In the genomic region with DNA sequence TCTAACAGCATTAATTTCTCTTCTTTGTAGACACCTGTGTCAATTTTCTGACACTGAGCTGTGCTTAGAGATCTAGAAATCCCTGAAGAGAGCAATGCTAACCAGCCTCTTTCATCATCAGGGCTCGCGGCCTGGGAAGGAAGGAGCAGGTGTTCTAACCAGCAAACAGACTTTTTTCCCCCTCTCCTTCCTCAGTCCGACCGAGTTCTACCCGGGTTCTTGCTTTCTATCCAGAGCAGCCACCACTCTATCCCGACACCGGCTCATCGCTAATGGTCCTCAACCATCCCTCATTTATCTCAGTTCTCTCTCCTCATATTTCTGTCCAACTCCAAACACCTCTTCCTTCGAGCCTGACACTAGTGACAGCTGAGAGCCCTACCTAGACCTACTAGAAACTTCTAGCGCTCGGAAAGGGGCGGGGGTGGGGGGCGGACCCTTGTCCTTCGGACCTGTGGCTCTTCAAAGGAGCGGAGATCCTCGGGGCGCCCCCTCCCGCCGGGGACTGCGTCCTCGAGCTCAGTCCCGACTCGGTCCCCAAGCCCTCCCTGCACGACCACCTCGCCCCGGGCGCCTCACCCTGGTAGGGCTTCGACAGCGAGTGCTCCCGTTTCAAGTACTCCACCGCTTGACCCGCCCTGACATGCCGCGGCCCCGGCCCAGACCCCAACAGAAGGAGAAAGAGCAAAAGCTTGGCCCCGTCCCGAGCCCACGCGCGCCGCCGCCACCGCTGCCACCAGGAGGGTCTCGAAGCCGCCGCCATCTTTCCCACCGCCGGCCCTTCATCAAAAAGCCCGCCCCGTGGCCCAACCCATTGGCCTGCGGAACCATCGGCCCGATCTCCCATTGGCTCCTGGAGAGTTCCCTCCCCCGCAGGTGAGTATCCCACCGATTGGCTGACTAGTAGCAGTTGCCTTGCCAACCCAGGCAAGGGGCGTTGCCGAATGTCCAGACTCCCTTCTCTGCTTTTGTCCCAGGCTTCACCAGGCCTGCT, we compare ENCODE assay signal across 8 mouse cellular contexts. TPM values are rescaled to one million over a fixed set of nuclear protein-coding genes. Genes with fewer than 3 reads are reported as not detected.
DNase-seq lines count a peak whose midpoint lies in the region; ATAC-seq lines count a peak whose summit lies in the region.

Gene Lman2l (minus strand): TSS at position 801 of the 994 bp plus-strand sequence.

- peaks cover 4% of the 10 kb centered on the region; the same call in 1 of the 2 replicates for H3K4me1 ChIP-seq in intestine, embryonic 14.5 days (replicated peaks; ENCODE audit: control insufficient read depth, insufficient read depth, low read length)

- H3K36me3 ChIP-seq in intestine, embryonic 14.5 days (ENCODE audit: control insufficient read depth, insufficient read depth, low read length), result peaks cover 16% of the 10 kb centered on the region; the same call in 1 of the 2 replicates

- intact Hi-C loops in left cerebral cortex, postnatal 14 days (cut with DNase I), result loop anchor here (2.0 kb wide), 1 partner anchor 26 kb away; the partner anchor contains the start of gene Cnnm4

- no peaks in the 10 kb centered on the region for H3K27me3 ChIP-seq in intestine, embryonic 14.5 days (replicated peaks; ENCODE audit: control insufficient read depth, insufficient read depth, low read length)

- peak within 1 kb of the TSS; percentile 57 for H3K27ac ChIP-seq in intestine, embryonic 14.5 days (ENCODE audit: low read depth)

- H3K9me3 ChIP-seq in intestine, embryonic 14.5 days (ENCODE audit: control insufficient read depth, low read length), result no peaks in the 10 kb centered on the region

- ATAC-seq in intestine, embryonic 14.5 days (replicated peaks; ENCODE audit: low FRiP score, low TSS enrichment, low read depth), result peak; percentile 100

- DNase-seq in adrenal gland, adult 18-20 months (ENCODE audit: low spot score in 2 of 2), result peak; percentile 89 to 91
- DNase-seq in embryo, embryonic 11 days, result peak; percentile 99
- peak; percentile 95 for DNase-seq in gastrocnemius, postnatal 25 days
- peak; percentile 95 for DNase-seq in intestine, embryonic 14.5 days (ENCODE audit: low spot score)
- DNase-seq in left cerebral cortex, postnatal 14 days (ENCODE audit: low spot score in 2 of 2), result peak; percentile 97 to 99
- peak; percentile 96 for DNase-seq in mesoderm, embryonic 11.5 days (ENCODE audit: low read depth, low spot score)
- peak; percentile 98 for DNase-seq in right cerebral cortex, postnatal 36 days (ENCODE audit: low spot score in 2 of 2)
- DNase-seq in yolk sac, embryonic 10.5 days (ENCODE audit: low spot score), result peak; percentile 95

- under 1% methylated on average over 57 of the region's 57 CpGs for WGBS in intestine, embryonic 14.5 days

- peak within 1 kb of the TSS; percentile 77 for H3K4me2 ChIP-seq in intestine, embryonic 14.5 days (ENCODE audit: low read length)

- peak within 1 kb of the TSS; percentile 62 for H3K9ac ChIP-seq in intestine, embryonic 14.5 days (ENCODE audit: low read length)

- peak within 1 kb of the TSS; percentile 67 for H3K4me3 ChIP-seq in intestine, embryonic 14.5 days (ENCODE audit: low read depth, low read length)

RNA-seq across cellular contexts. Expression of gene Lman2l, which starts in this region (rescaled TPM):
- total RNA-seq in adrenal gland, adult 18-20 months (2021), result 10 to 100 TPM; 48.6 to 62.1 TPM
- total RNA-seq in gastrocnemius, postnatal 25 days (2021), result 10 to 100 TPM; 18.9 to 21.7 TPM
- 22.6 and 24.6 TPM in 2 replicates for polyA plus RNA-seq in intestine, embryonic 14.5 days (2014; fragmentation: Nextera tagmentation; extraction: Ambion mirVana)
- 10 to 100 TPM; 37.4 to 41.7 TPM for total RNA-seq in left cerebral cortex, postnatal 14 days (2021)

Comparison
In these comparisons a context has a peak if more than half of its experiments do, and no peak if none do; other contexts are left out.
1. Peak in every context shown above with its lines: DNase-seq, ATAC-seq, H3K4me3 ChIP-seq and H3K27ac ChIP-seq.